Mouse (Mus musculus) layer of hippocampus, adult 9-10 months (tissue): ENCODE results near the gene Adprhl2.

ENCODE experiments used
- DNase-seq: peaks from one replicate; pipeline ENCODE4 v3.0.0; 2022; ENCODE audit warnings: low spot score

Gene Adprhl2

GRCm38 (mm10) chr4:126306058-126306457, 15.4 kb downstream of the Adprhl2 start:
- DNase-seq = no peak

- no peak for DNase-seq
These were observed 16.1 kb downstream of the Adprhl2 start for GRCm38 (mm10) chr4:126305428-126305827.

- DNase-seq = no peak
These were observed 17.6 kb downstream of the Adprhl2 start for GRCm38 (mm10) chr4:126303877-126304276.

GRCm38 (mm10) chr4:126301584-126302309, 19.8 kb downstream of the Adprhl2 start:
- DNase-seq = no peak

GRCm38 (mm10) chr4:126300916-126301583, 20.5 kb downstream of the Adprhl2 start:
- no peak for DNase-seq

- DNase-seq = no peak
These were observed 24.8 kb downstream of the Adprhl2 start for GRCm38 (mm10) chr4:126296617-126297101.

GRCm38 (mm10) chr4:126295937-126296336, 25.6 kb downstream of the Adprhl2 start:
- no peak for DNase-seq

GRCm38 (mm10) chr4:126295152-126295551, 26.4 kb downstream of the Adprhl2 start:
- no peak for DNase-seq

- DNase-seq = no peak
These were observed 30.3 kb downstream of the Adprhl2 start for GRCm38 (mm10) chr4:126291196-126291595.

- no peak for DNase-seq
These were observed 31.2 kb downstream of the Adprhl2 start for GRCm38 (mm10) chr4:126290314-126290713.

- DNase-seq = no peak
These were observed 33.3 kb downstream of the Adprhl2 start for GRCm38 (mm10) chr4:126288085-126288666.

- no peak for DNase-seq
These were observed 34.1 kb downstream of the Adprhl2 start for GRCm38 (mm10) chr4:126287302-126287995.

- DNase-seq = no peak
These were observed 35.0 kb downstream of the Adprhl2 start, which contains the start of gene Col8a2 for GRCm38 (mm10) chr4:126286492-126286891. Col8a2 (plus strand) TSS chr4:126286793.

GRCm38 (mm10) chr4:126283582-126283981, 37.9 kb downstream of the Adprhl2 start:
- no peak for DNase-seq

GRCm38 (mm10) chr4:126281706-126282105, 39.8 kb downstream of the Adprhl2 start:
- DNase-seq = no peak

GRCm38 (mm10) chr4:126278961-126279360, 42.5 kb downstream of the Adprhl2 start:
- DNase-seq = no peak

- no peak for DNase-seq
These were observed 43.0 kb downstream of the Adprhl2 start for GRCm38 (mm10) chr4:126278565-126278915.

- DNase-seq = no peak
These were observed 43.5 kb downstream of the Adprhl2 start for GRCm38 (mm10) chr4:126277906-126278564.

- no peak for DNase-seq
These were observed 45.8 kb downstream of the Adprhl2 start for GRCm38 (mm10) chr4:126275681-126276131.

GRCm38 (mm10) chr4:126275081-126275480, 46.4 kb downstream of the Adprhl2 start:
- no peak for DNase-seq

- no peak for DNase-seq
These were observed 47.8 kb downstream of the Adprhl2 start for GRCm38 (mm10) chr4:126273753-126274152.

- no peak for DNase-seq
These were observed 52.2 kb downstream of the Adprhl2 start for GRCm38 (mm10) chr4:126269292-126269691.
